Mouse (Mus musculus) MEL (cell line): ENCODE results near the gene Ccdc127.
A peak's percentile ranks its signal among the peaks of the same experiment; 100 is the strongest.

Experiments
- CHD1 ChIP-seq: IDR thresholded peaks from 2 replicates; pipeline ENCODE4 v1.6.1; 2012; ENCODE audit warnings: low read depth, mild to moderate bottlenecking, inconsistent platforms, low read length, improper control_type of control experiment
- CHD2 ChIP-seq: IDR thresholded peaks from 2 replicates; pipeline ENCODE4 v1.6.1; 2011; ENCODE audit warnings: low read length, improper control_type of control experiment
- CTCF ChIP-seq, 3 experiments: IDR thresholded peaks in 2 of 3; conservative IDR thresholded peaks in 1 of 3; 2 replicates each; pipeline ENCODE4 v1.5.1; 2011 to 2012; ENCODE audit warnings: low read length in 3 of 3, low read depth in 2 of 3, mild to moderate bottlenecking in 2 of 3, improper control_type of control experiment in 1 of 3, inconsistent platforms in 1 of 3, mixed read lengths in 1 of 3, moderate library complexity in 1 of 3; ENCODE audit not compliant: control insufficient read depth in 1 of 3, insufficient read depth in 1 of 3, poor library complexity in 1 of 3, severe bottlenecking in 1 of 3
- GABPA ChIP-seq: IDR thresholded peaks from 2 replicates; pipeline ENCODE4 v1.6.1; 2012; ENCODE audit warnings: low read depth, mild to moderate bottlenecking, inconsistent platforms, low read length, improper control_type of control experiment, moderate library complexity
- GATA1 ChIP-seq: IDR thresholded peaks from 2 replicates; pipeline ENCODE4 v1.6.1; 2011; ENCODE audit warnings: low read depth, low read length, improper control_type of control experiment
- HCFC1 ChIP-seq: IDR thresholded peaks from 2 replicates; pipeline ENCODE4 v1.6.1; 2012; ENCODE audit warnings: low read depth, mild to moderate bottlenecking, inconsistent platforms, low read length, improper control_type of control experiment, moderate library complexity
- POLR2A ChIP-seq, 2 experiments: IDR thresholded peaks; 2 replicates each; pipeline ENCODE4 v1.6.1; 2011 to 2012; ENCODE audit warnings: low read length in 2 of 2, mild to moderate bottlenecking in 2 of 2, control low read depth in 1 of 2, improper control_type of control experiment in 1 of 2, low read depth in 1 of 2, moderate library complexity in 1 of 2; ENCODE audit not compliant: control insufficient read depth in 1 of 2, insufficient read depth in 1 of 2, poor library complexity in 1 of 2
- SMC3 ChIP-seq: IDR thresholded peaks from 2 replicates; pipeline ENCODE4 v1.6.1; 2011; ENCODE audit warnings: low read depth, low read length, improper control_type of control experiment
- UBTF ChIP-seq: IDR thresholded peaks from 2 replicates; pipeline ENCODE4 v1.6.1; 2012; ENCODE audit warnings: low read depth, mild to moderate bottlenecking, inconsistent platforms, low read length, improper control_type of control experiment, moderate library complexity, borderline replicate concordance; ENCODE audit not compliant: insufficient read depth
- USF1 ChIP-seq: IDR thresholded peaks from 2 replicates; pipeline ENCODE4 v1.6.1; 2014; ENCODE audit warnings: low read depth, mild to moderate bottlenecking, inconsistent platforms, low read length, improper control_type of control experiment, moderate library complexity

DNA sequence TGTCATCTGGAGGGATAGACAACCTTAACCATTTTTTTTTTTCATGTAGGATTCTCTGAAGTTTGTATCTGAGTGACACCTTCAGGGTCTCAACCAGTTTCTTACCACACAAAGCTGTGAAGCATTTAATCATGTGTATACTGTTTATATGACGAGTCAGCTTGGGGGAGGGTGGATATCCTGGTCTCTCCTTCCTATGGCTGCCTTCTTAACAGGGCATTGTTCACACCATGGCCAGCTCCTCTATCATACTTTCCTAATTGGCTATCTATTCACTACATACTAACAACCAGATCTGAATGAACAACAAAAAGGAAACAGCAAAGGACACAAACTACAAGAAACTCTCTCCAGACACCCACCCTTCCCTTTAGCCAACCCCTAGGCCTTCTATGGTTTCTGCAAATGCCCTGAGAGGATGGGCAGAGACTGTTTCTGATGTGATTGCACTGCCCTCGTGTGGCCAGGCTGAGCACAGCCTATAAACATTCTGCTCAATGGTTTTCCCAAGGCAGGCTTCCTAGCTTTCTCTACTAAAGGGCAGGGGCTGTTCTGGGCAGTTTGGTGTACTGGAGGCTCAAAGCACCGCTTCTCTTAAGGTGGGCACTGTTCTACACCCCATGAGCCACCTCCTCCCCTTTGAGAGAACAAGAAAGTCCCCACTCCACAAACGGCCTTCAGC, 49.0 kb upstream of the Ccdc127 start:
- TF ChIP-seq POLR2A (IDR thresholded peaks at IDR 0.05; ENCODE audit: control insufficient read depth in 1 of 2, insufficient read depth in 1 of 2, low read depth in 1 of 2, low read length in 2 of 2, poor library complexity in 1 of 2) = no peak
- TF ChIP-seq CTCF (IDR thresholded peaks at IDR 0.05 in 2 of 3, conservative IDR thresholded peaks at IDR 0.05 in 1 of 3; ENCODE audit: control insufficient read depth in 1 of 3, insufficient read depth in 1 of 3, low read depth in 2 of 3, low read length in 3 of 3, poor library complexity in 1 of 3, severe bottlenecking in 1 of 3) = peak; percentile 76 to 98 (median 91)
- TF ChIP-seq SMC3 = peak; percentile 93
- no peak for TF ChIP-seq USF1
- TF ChIP-seq CHD2 = no peak
- TF ChIP-seq GABPA = no peak
- no peak for TF ChIP-seq UBTF
- TF ChIP-seq CHD1 = no peak
- no peak for TF ChIP-seq HCFC1
- no peak for TF ChIP-seq GATA1
